Mouse (Mus musculus) spleen, embryonic (tissue): ENCODE data around the gene Gm29554.
"Not testable (repeated sequence)": the region's sequence is repeated elsewhere in the genome, so short reads cannot be mapped to it uniquely, and the experiment has no call there.

ENCODE experiments used
- CTCF ChIA-PET: fragments of 350-600 bp; sonication (Branson Sonifier 250); formaldehyde crosslinking; loops from one replicate; lab custom pipeline; 2022; lab: Charles Lee

The Gm29554 gene

DNA sequence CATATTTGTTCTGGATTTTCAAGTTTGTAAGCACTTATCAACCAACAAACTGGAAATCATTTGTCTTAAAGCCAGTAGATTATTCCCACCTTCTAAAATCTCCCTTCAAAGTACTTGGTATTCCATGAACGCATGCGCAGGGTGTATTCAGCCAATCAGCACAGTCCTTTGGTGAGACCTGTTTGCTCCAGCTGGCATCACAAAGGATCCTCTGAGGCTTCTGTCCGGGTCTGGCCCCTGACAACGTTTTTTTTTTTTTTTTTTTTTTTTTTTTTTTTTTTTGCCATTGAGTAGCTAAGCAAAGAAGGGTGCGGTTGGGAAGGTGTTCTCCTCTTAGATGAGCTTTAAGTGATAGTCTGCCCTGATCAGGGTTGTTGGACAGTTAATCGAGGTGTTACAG is at the start of gene Gm29554:
Gm29554 (plus strand) TSS at position 301 of the 400 bp plus-strand sequence.
- CTCF ChIA-PET: not testable (repeated sequence)
